Mouse (Mus musculus): ENCODE results near the gene Ergic1. TPM values are rescaled to one million over a fixed set of nuclear protein-coding genes. Genes with fewer than 3 reads are reported as not detected.

Gene Ergic1
- polyA plus RNA-seq, 1 experiment from 2014 or later = 133 TPM

DNA sequence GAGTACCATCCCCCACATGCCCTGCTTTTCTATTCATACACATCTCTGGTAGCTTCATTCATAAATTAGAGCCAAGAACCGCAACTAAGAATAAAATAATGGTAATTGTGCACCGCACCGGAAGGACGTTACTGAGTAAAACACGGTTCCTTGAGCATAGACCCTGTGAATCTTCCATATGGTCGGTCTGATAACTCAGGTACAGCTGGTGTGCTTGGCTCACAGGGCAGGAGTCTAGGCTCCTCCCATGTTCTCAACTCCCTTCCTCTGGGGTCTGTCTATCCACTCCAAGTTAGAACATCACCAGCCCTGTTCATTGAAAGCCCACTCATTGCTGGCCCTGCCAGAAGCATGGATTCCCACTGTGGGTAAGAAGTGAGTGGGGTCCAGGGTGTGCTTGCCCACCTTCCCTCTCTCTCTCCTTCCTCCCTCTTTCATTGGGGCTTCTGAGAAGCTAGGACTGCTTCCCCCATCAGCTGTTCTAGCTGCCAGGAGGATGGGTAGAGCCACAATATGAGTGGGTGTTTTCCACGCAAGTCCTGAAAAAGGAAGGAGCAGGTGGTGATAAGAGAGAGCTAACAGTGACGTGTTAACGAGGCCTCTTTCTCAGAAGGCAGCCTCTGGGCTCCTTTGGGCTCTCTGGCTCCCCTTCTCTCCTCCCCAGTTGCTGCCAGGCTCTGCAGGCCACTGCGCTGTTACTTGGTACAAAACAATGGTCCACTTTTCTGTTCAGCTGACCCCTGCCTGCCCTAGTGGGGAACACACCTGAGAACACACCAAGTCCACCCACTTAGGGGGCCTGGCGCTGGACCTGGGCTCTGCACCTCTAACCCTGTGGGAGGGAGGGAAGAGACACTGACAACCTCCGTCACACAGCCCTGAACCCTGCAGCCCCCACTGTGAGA, 14.7 kb downstream of the Ergic1 start:
- peaks cover 80% of the 10 kb centered on the region; the same call in 1 of the 2 replicates for H3K79me2 ChIP-seq (ENCODE audit: inconsistent target)
- 95% methylated on average over 12 of the region's 12 CpGs for WGBS (ENCODE audit: missing documents)
- no peak overlapping the region for H3K4me3 ChIP-seq (ENCODE audit: inconsistent target)
- H3K27ac ChIP-seq = no peak overlapping the region
- no peaks in the 10 kb centered on the region for H3K36me3 ChIP-seq (ENCODE audit: inconsistent target)

DNA sequence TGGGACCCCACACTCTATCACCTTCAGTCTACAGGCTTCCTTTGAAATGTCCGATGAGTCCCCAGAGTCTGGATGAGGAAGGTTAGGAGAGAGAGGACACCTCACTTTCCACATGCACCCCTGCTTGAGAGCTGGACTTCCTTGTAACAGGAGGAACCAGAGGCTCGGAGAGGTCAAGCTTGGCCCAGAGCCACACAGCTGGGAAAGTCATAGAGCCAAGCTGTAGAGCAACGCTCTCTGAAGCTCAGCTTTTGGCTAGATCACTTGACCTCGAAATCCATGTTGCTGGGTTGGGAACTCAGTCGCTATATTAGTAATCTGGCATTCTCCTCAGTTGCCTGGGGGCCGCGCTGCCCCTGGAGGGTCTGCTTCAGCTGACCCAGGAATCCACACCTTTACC, 15.5 kb downstream of the Ergic1 start:
- no peak overlapping the region for H3K27ac ChIP-seq
- no peak overlapping the region for H3K4me3 ChIP-seq (ENCODE audit: inconsistent target)
- 88% methylated on average over 7 of the region's 7 CpGs for WGBS (ENCODE audit: missing documents)
- H3K79me2 ChIP-seq (ENCODE audit: inconsistent target) = peaks cover 73% of the 10 kb centered on the region; the same call in 1 of the 2 replicates
- H3K36me3 ChIP-seq (ENCODE audit: inconsistent target) = no peaks in the 10 kb centered on the region

DNA sequence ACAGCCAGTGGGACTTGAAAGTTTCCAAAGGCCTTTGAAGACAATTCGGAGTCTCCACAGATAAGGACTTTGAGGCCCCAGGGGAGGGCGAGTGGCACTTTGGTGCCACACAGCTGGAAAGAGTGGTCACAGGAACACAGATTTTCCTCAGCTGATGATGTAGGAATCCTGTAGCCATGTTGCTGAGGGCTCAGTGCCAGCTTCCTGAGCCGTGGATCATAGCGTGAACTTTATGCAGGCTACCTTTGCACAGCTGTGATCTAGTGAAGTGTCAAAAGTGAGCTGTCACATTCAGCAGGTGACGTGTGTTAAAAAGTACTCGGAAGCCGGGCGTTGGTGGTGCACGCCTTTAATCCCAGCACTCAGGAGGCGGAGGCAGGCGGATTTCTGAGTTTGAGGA, 16.0 kb downstream of the Ergic1 start:
- H3K36me3 ChIP-seq (ENCODE audit: inconsistent target) = no peaks in the 10 kb centered on the region
- WGBS (ENCODE audit: missing documents) = 98% methylated on average over 11 of the region's 11 CpGs

DNA sequence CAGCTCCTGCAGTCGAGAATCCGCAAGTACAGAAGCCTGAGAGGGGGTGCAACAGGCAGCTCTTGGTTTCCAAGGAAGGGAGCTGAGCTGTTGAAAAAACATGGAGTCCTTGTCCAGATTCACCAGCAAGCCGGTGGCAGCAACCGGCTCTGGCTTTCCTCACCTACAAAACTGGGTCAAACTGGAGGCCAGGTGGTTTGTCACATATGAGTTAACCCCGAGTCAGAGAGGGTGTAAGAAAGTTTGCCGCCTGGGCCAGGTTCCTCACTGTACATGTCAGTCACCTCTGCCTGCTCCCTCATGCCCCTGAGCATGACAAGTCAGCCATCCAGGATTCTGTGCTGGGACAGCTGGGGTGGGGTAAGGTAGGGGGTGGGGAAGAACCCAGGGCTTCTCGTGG, 16.9 kb downstream of the Ergic1 start:
- H3K27ac ChIP-seq = no peak overlapping the region
- 89% methylated on average over 7 of the region's 7 CpGs for WGBS (ENCODE audit: missing documents)
- H3K36me3 ChIP-seq (ENCODE audit: inconsistent target) = no peaks in the 10 kb centered on the region
- H3K79me2 ChIP-seq (ENCODE audit: inconsistent target) = peaks cover 69% of the 10 kb centered on the region; the same call in 1 of the 2 replicates
- H3K4me3 ChIP-seq (ENCODE audit: inconsistent target) = no peak overlapping the region

More for the DNA sequence above, 16.0 kb downstream of the Ergic1 start:
- H3K4me3 ChIP-seq (ENCODE audit: inconsistent target) = no peak overlapping the region
- H3K27ac ChIP-seq = no peak overlapping the region
- H3K79me2 ChIP-seq (ENCODE audit: inconsistent target) = peaks cover 69% of the 10 kb centered on the region; the same call in 1 of the 2 replicates

DNA sequence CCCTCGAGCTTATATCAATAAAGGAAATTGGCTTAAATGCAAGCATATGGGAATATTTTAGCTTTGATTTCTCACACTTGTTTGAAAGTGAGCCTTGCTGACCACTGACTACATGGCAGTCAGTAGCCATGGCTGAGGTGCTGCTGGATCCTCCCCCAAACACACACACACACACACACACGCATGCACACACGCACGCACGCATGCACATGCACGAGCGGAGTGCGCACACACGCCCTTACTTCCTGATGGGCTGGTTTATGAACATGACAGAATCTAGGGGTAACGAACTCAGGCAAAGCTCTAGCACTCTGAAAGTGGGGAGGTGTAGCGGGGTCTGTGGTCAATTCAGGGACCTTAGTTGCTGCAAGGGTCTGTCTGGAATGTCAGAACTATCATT, 17.5 kb downstream of the Ergic1 start:
- WGBS (ENCODE audit: missing documents) = 93% methylated on average over 11 of the region's 11 CpGs
- no peaks in the 10 kb centered on the region for H3K36me3 ChIP-seq (ENCODE audit: inconsistent target)
- H3K27ac ChIP-seq = no peak overlapping the region
- peaks cover 69% of the 10 kb centered on the region; the same call in 1 of the 2 replicates for H3K79me2 ChIP-seq (ENCODE audit: inconsistent target)
- no peak overlapping the region for H3K4me3 ChIP-seq (ENCODE audit: inconsistent target)

DNA sequence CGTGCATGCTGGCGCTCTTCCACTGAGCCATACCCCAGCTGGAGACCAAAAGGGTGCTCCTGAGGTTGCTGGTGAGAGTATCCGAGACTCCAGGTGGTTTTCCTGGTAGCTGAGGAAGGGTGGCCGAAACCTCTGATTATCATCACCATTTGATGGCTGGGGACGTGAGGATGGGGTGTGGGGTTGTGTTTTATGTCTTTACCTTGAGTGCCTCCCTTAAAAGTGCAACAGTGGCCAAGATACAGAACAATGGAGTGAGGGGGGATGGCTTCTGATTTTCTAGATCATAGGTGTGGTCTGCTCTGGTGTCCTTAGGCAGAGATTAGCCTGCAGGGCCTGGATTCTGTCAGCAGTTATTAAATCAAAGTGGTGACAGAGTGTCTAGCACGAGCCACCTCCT, 18.1 kb downstream of the Ergic1 start:
- H3K79me2 ChIP-seq (ENCODE audit: inconsistent target) = peaks cover 68% of the 10 kb centered on the region; the same call in 1 of the 2 replicates
- 92% methylated on average over 6 of the region's 6 CpGs for WGBS (ENCODE audit: missing documents)
- H3K4me3 ChIP-seq (ENCODE audit: inconsistent target) = no peak overlapping the region
- H3K36me3 ChIP-seq (ENCODE audit: inconsistent target) = no peaks in the 10 kb centered on the region
- H3K27ac ChIP-seq = no peak overlapping the region

DNA sequence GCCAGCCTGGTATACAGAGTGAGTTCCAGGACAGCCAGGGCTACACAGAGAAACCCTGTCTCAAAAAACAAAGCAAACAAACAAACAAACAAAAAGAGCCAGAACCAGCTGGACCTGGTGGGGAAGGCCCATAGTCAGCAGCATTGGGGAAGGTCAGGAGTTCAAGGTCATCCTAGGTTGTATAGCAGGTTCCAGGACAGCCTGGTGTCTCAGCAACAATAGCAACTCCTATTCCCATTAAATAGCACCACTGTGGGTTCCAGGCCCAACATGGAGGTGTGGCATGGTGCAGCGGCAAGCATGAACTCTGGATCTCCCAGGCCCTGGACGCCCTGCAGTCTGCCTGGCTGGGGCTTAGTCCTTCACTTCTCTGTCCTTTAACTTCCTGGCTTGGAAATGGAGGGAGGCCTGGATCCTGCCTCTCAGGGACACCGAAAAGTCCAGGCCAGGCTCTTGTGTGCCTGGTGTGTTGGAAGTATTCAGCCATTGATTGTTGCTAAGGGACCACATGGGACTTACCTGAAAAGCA, 19.6 kb downstream of the Ergic1 start:
- no peak overlapping the region for H3K4me3 ChIP-seq (ENCODE audit: inconsistent target)
- H3K27ac ChIP-seq = no peak overlapping the region
- H3K36me3 ChIP-seq (ENCODE audit: inconsistent target) = no peaks in the 10 kb centered on the region
- 91% methylated on average over 3 of the region's 3 CpGs for WGBS (ENCODE audit: missing documents)
- H3K79me2 ChIP-seq (ENCODE audit: inconsistent target) = peaks cover 55% of the 10 kb centered on the region; the same call in 1 of the 2 replicates

DNA sequence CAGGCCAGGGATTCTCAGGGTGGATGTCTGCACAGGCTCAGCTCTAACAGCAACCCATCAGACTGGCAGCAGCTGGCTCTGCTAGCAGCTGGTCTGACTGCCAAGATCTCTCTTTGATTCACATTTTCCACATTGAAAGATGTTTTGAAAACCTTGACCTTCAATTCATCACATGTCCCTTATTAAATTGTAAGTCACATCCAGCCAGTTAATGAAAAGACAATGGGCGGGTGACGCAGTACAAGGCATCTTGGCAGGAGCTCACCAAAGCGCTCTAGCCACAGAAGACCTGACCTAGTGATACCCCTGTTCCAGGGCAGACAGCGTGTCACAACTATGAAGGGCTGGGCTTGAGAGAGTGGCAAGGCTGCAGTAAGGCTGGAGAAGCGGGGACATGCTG, 21.0 kb downstream of the Ergic1 start:
- no peak overlapping the region for H3K27ac ChIP-seq
- no peak overlapping the region for H3K4me3 ChIP-seq (ENCODE audit: inconsistent target)
- H3K79me2 ChIP-seq (ENCODE audit: inconsistent target) = peaks cover 47% of the 10 kb centered on the region; the same call in 1 of the 2 replicates
- 84% methylated on average over 5 of the region's 5 CpGs for WGBS (ENCODE audit: missing documents)
- no peaks in the 10 kb centered on the region for H3K36me3 ChIP-seq (ENCODE audit: inconsistent target)

DNA sequence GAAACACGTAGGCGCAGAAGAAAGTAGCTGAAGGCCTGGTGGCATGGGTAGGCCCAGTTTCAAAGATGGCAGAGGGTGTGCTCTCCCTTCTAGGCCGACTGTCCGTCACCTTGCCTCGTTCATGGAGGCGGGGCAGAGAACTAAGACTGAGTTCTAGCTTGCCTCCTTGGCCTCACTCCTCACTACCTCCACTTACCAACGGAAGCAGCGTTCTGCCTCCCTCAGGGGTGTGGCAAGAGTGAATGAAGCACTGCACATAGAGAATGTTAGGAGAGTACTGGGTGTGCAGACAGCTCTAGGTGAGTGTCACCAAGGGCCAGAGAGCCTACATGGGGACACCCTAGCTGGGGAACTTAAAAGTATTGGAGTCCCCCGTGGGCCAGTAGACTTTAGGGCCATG, 21.8 kb downstream of the Ergic1 start:
- Histone ChIP-seq H3K36me3 (ENCODE audit: inconsistent target) (no peaks in the 10 kb centered on the region), H3K27ac (no peak overlapping the region)
- WGBS (ENCODE audit: missing documents) = 95% methylated on average over 9 of the region's 9 CpGs

DNA sequence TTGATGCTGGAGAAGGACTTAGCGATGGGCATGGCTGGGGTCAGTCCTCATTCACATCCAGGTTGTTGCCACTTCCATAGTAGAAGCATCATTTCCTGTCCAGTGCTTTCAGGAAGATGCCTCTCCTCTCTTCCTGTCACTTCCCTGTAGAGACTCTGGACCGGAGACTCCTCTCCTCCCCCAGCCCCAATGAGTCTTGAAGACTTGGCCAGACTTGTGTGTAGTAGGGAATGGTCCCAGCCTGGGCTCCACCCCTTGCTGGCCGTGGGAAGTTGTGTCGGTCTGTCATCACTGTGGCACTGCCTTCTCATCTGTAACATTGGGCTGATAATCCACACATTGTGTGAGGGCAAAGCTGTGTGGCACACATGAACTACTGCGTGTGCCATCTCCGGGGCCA, 22.3 kb downstream of the Ergic1 start:
- no peaks in the 10 kb centered on the region for H3K36me3 ChIP-seq (ENCODE audit: inconsistent target)
- WGBS (ENCODE audit: missing documents) = 92% methylated on average over 6 of the region's 6 CpGs
- H3K79me2 ChIP-seq (ENCODE audit: inconsistent target) = peaks cover 35% of the 10 kb centered on the region; the same call in 1 of the 2 replicates
- H3K4me3 ChIP-seq (ENCODE audit: inconsistent target) = no peak overlapping the region
- H3K27ac ChIP-seq = no peak overlapping the region

More for the DNA sequence above, 21.8 kb downstream of the Ergic1 start:
- Histone ChIP-seq H3K4me3 (ENCODE audit: inconsistent target) (no peak overlapping the region), H3K79me2 (ENCODE audit: inconsistent target) (peaks cover 40% of the 10 kb centered on the region; the same call in 1 of the 2 replicates)

DNA sequence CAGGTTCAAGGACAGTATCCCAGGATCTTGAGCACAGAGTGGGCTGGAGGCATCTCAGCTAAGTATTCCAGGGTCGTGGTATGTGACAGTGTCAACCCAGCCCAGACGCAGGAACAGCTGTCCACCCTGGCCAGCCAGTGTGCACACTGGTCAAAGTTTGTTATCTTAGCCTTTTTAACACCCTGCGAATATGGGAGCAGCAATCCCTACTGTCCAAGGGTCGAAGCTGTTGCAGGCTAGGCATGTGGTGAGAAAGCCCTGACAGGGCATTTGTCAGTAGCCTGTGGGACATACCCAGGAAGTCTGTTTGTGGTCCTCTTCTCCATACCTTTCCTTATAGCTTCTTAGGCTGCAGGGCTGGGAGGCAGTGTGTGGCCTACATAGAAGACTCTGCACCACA, 22.8 kb downstream of the Ergic1 start:
- no peaks in the 10 kb centered on the region for H3K36me3 ChIP-seq (ENCODE audit: inconsistent target)
- no peak overlapping the region for H3K27ac ChIP-seq
- H3K79me2 ChIP-seq (ENCODE audit: inconsistent target) = peaks cover 30% of the 10 kb centered on the region; the same call in 1 of the 2 replicates
- 89% methylated on average over 4 of the region's 4 CpGs for WGBS (ENCODE audit: missing documents)
- no peak overlapping the region for H3K4me3 ChIP-seq (ENCODE audit: inconsistent target)

DNA sequence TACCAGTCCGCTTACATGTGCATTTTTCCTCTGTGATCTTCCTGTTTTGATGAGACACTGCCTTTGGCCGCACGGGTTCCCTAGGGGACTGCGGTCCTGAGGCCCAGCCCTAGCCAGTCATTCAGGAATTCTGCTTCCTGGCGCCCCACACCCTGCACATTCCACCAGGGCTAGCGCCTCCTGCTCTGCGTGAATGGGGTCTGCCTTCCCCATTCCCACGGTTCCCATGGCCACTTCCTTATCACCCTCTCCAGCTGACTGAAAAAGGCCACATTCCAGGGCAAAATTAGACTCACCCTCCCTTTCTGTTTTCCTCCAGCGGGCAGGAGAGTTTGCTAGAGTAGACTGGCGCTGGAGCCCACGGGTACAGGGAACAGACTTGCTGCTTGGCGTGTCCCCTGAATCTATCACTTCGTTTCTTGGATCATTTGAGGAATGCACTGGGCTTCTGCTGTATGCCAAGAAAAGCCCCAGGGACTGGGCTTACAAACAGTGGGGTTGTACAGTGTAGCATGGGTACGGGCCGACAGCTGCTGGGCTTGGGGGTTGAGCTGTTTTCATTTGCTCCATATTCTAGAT, 23.4 kb downstream of the Ergic1 start:
- Histone ChIP-seq H3K27ac (no peak overlapping the region), H3K4me3 (ENCODE audit: inconsistent target) (no peak overlapping the region)
- 93% methylated on average over 15 of the region's 15 CpGs for WGBS (ENCODE audit: missing documents)

DNA sequence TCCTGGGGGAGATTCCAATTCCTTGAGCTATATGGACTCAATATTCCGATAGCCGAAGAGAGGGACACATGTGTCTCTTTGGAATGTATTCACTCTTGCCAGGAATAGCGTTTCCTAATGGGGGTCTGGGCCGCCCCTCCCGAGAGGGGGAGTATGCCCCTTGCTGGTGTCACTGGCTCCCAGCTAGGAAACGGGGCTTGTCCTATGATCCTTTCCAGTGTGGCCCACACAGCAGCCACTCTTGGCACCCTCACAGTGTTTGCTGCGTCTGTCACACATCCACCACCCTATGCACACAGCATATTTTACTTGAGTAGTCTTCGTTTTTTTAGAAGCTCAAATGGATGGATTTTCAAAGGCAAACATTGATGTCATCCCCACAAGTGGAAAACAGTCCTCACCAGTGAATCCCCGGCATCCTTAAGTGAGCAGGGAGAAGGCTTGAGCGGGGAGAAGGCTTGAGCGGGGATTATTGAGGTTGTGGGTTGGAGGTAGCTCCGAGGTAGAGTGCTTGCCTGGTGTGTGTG, 26.7 kb downstream of the Ergic1 start:
- H3K79me2 ChIP-seq (ENCODE audit: inconsistent target) = peaks cover 16% of the 10 kb centered on the region; the same call in 1 of the 2 replicates
- no peak overlapping the region for H3K27ac ChIP-seq
- 96% methylated on average over 12 of the region's 12 CpGs for WGBS (ENCODE audit: missing documents)
- no peaks in the 10 kb centered on the region for H3K36me3 ChIP-seq (ENCODE audit: inconsistent target)
- H3K4me3 ChIP-seq (ENCODE audit: inconsistent target) = no peak overlapping the region

More for the DNA sequence above, 23.4 kb downstream of the Ergic1 start:
- Histone ChIP-seq H3K79me2 (ENCODE audit: inconsistent target) (peaks cover 27% of the 10 kb centered on the region; the same call in 1 of the 2 replicates), H3K36me3 (ENCODE audit: inconsistent target) (no peaks in the 10 kb centered on the region)

DNA sequence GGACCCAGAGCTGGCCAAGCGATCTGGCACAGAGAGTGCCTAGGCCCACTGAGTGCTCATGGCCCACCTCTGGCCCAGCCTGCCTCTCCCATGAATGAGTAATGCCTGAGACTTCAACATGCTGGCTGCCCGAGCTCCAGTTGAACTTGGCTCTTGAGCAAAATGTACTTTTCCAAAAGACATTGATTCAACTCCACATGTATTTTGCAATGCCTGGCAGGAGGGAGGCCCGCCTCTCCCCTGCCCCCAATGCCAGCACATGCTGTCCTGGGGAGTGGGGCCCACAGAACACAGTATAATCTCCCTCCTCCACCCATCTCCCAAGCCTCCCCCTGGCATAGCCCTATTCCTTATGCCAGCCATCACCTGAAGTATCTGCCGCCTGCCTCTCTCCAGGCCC, 31.2 kb downstream of the Ergic1 start:
- WGBS (ENCODE audit: missing documents) = 94% methylated on average over 4 of the region's 4 CpGs
- H3K4me3 ChIP-seq (ENCODE audit: inconsistent target) = no peak overlapping the region
- H3K36me3 ChIP-seq (ENCODE audit: inconsistent target) = no peaks in the 10 kb centered on the region
- no peak overlapping the region for H3K27ac ChIP-seq
- H3K79me2 ChIP-seq (ENCODE audit: inconsistent target) = peaks cover 14% of the 10 kb centered on the region; the same call in 1 of the 2 replicates

Measured in macrophage (primary cell).